Mouse (Mus musculus): Measurements from ENCODE around the gene Ifnar1.

DNA sequence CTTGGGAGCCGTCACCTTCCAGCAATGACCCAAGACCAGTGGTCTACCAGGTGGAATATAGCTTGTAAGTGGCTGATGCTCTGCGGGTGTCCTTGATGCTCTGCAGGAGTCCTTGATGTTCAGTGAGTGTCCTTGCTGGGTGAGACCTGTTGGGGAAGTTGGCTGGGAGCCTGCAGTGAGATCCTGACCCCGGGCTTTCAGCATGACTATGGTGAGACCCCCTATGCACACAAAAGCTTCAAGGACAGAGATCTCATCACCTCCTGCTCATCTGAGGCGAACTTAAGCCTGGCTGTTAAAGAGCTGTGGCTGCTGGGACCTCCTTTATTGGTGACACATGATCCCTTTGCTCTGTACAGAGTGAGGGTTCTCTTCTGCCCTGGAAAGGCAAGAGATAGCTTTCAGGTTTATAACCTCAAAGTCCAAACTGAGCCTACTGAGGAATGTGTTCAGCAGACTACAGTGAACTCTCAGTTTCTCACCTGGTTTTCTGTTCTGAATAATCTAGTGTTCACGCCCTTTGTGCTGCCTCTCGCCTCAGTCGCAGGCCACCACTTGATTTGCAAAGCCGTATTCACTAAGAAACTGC, 70.1 kb downstream of the Ifnar1 start:
- TF ChIP-seq CTCF (IDR thresholded peaks at IDR 0.05; ENCODE audit: extremely low read depth, insufficient read depth, low read length) (no peak), POLR2A (IDR thresholded peaks at IDR 0.05; ENCODE audit: extremely low read depth, insufficient read depth, low read length) (no peak)

All from cortical plate, adult 2 months (tissue).